ENCODE assay signal across 8 mouse cellular contexts in the genomic region with DNA sequence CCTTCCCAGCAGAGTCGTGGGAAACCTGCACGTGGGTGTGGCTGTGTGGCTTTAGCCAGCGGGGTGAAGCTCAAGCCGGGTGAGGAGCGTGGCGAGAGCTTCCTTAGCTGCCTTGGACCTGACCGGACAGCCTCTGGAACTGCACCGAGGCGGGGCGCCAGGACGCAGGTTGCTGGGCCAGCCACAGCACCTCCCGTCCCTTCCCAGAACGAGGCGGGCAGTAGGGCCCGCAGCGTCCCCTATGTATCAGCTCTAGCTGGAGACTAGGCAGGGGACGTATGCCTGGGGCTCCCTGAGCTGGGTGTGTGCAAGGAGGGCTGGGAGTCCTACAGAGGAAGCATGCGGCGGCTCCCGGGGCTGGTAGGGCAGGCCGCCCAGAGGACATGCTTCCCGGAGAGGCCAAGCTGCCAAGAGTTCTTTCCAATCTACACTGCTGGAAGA. TPM values are rescaled to one million over a fixed set of nuclear protein-coding genes. Genes with fewer than 3 reads are reported as not detected.
DNase-seq lines count a peak whose midpoint lies in the region; ATAC-seq and TF ChIP-seq lines count a peak whose summit lies in the region.

No protein-coding gene starts in this region.

- H3K4me3 ChIP-seq in embryonic facial prominence, embryonic 15.5 days (replicated peaks), result peak overlapping the region; percentile 61
- H3K4me3 ChIP-seq in heart, embryonic 13.5 days, result peak overlapping the region; percentile 72
- H3K4me3 ChIP-seq in kidney, embryonic 15.5 days (replicated peaks), result peak overlapping the region; percentile 61
- H3K4me3 ChIP-seq in lung, postnatal 0 days (ENCODE audit: low read depth, low read length), result peak overlapping the region; percentile 15; the same call in 1 of the 2 replicates

- 0 out of 2 replicates have a peak overlapping the region, but pooled peaks have one; percentile 7 for H3K27ac ChIP-seq in embryonic facial prominence, embryonic 15.5 days (replicated peaks)
- H3K27ac ChIP-seq in heart, embryonic 13.5 days (replicated peaks), result no peak overlapping the region
- peak overlapping the region; percentile 28 for H3K27ac ChIP-seq in kidney, embryonic 15.5 days
- no peak overlapping the region for H3K27ac ChIP-seq in lung, postnatal 0 days (ENCODE audit: low read length)

- H3K4me2 ChIP-seq in embryonic facial prominence, embryonic 15.5 days (replicated peaks), result peak overlapping the region; percentile 98
- peak overlapping the region; percentile 100 for H3K4me2 ChIP-seq in heart, embryonic 13.5 days
- H3K4me2 ChIP-seq in kidney, embryonic 15.5 days, result peak overlapping the region; percentile 98
- peak overlapping the region; percentile 97 for H3K4me2 ChIP-seq in lung, postnatal 0 days (replicated peaks; ENCODE audit: low read depth, low read length)

- H3K36me3 ChIP-seq in embryonic facial prominence, embryonic 15.5 days, result peaks cover 18% of the 10 kb centered on the region
- peaks cover 22% of the 10 kb centered on the region for H3K36me3 ChIP-seq in heart, embryonic 13.5 days
- H3K36me3 ChIP-seq in kidney, embryonic 15.5 days, result peaks cover 30% of the 10 kb centered on the region
- no peaks in the 10 kb centered on the region for H3K36me3 ChIP-seq in lung, postnatal 0 days (ENCODE audit: insufficient read depth, low read length)

- peaks cover 37% of the 10 kb centered on the region for H3K4me1 ChIP-seq in embryonic facial prominence, embryonic 15.5 days
- peaks cover 45% of the 10 kb centered on the region for H3K4me1 ChIP-seq in heart, embryonic 13.5 days
- peaks cover 41% of the 10 kb centered on the region for H3K4me1 ChIP-seq in kidney, embryonic 15.5 days
- peaks cover 20% of the 10 kb centered on the region for H3K4me1 ChIP-seq in lung, postnatal 0 days (ENCODE audit: insufficient read depth, low read depth, low read length)

- H3K9me3 ChIP-seq in embryonic facial prominence, embryonic 15.5 days (replicated peaks), result no peaks in the 10 kb centered on the region
- H3K9me3 ChIP-seq in heart, embryonic 13.5 days, result no peaks in the 10 kb centered on the region
- H3K9me3 ChIP-seq in kidney, embryonic 15.5 days (replicated peaks), result no peaks in the 10 kb centered on the region
- no peaks in the 10 kb centered on the region for H3K9me3 ChIP-seq in lung, postnatal 0 days (ENCODE audit: low read length)

- peaks cover 27% of the 10 kb centered on the region for H3K27me3 ChIP-seq in embryonic facial prominence, embryonic 15.5 days
- peaks cover 76% of the 10 kb centered on the region for H3K27me3 ChIP-seq in heart, embryonic 13.5 days (replicated peaks)
- H3K27me3 ChIP-seq in kidney, embryonic 15.5 days, result peaks cover 38% of the 10 kb centered on the region
- H3K27me3 ChIP-seq in lung, postnatal 0 days (replicated peaks; ENCODE audit: insufficient read depth, low read length), result peaks cover 4% of the 10 kb centered on the region; the same call in 1 of the 2 replicates

- under 1% methylated on average over 22 of the region's 22 CpGs for WGBS in embryonic facial prominence, embryonic 15.5 days
- WGBS in heart, embryonic 13.5 days, result under 1% methylated on average over 22 of the region's 22 CpGs
- WGBS in kidney, embryonic 15.5 days, result under 1% methylated on average over 22 of the region's 22 CpGs
- 2% methylated on average over 22 of the region's 22 CpGs for WGBS in lung, postnatal 0 days

- no peak for TF ChIP-seq EP300 in lung, postnatal 0 days (IDR thresholded peaks at IDR 0.05)

- peak; percentile 73 for DNase-seq in left cerebral cortex, postnatal 4 days
- no peak for DNase-seq in left cerebral cortex, adult 9 months (ENCODE audit: low spot score in 2 of 2)
- peak; percentile 71 for DNase-seq in lung, postnatal 0 days (ENCODE audit: low spot score)
- peak; percentile 43 for DNase-seq in ovary, postnatal 14 days (ENCODE audit: low spot score)
- DNase-seq in thymus, postnatal 10 days (ENCODE audit: low spot score in 2 of 2), result no peak

- TF ChIP-seq CTCF in lung, postnatal 0 days (IDR thresholded peaks at IDR 0.05), result peak; percentile 61

- intact Hi-C loops in left cerebral cortex, postnatal 4 days (cut with DNase I), result loop anchor here (5.0 kb wide), 1 partner anchor 155 kb away; no protein-coding TSS in a partner anchor

- ATAC-seq in embryonic facial prominence, embryonic 15.5 days (ENCODE audit: insufficient number of reproducible peaks, low FRiP score, low TSS enrichment, low read depth), result peak; percentile 41
- peak; percentile 32; the same call in 1 of the 2 replicates for ATAC-seq in heart, embryonic 13.5 days (ENCODE audit: extremely low read depth, insufficient number of reproducible peaks, low FRiP score, low TSS enrichment)
- peak; percentile 62 for ATAC-seq in kidney, embryonic 15.5 days (replicated peaks; ENCODE audit: low FRiP score)
- peak; percentile 69 for ATAC-seq in lung, postnatal 0 days

- peak overlapping the region; percentile 15 for H3K9ac ChIP-seq in embryonic facial prominence, embryonic 15.5 days
- peak overlapping the region; percentile 83 for H3K9ac ChIP-seq in heart, embryonic 13.5 days
- peak overlapping the region; percentile 70 for H3K9ac ChIP-seq in kidney, embryonic 15.5 days
- H3K9ac ChIP-seq in lung, postnatal 0 days (replicated peaks; ENCODE audit: low read depth), result 0 out of 2 replicates have a peak overlapping the region, but pooled peaks have one; percentile 29

RNA-seq across cellular contexts. Expression of gene Has3, which starts 1.9 kb away (rescaled TPM):
- 10 to 100 TPM; 16.7 to 17.7 TPM for total RNA-seq in left cerebral cortex, postnatal 4 days (2021)
- 1.3 TPM in 2 replicates for polyA plus RNA-seq in embryonic facial prominence, embryonic 15.5 days (2015; fragmentation: Nextera tagmentation; extraction: Ambion mirVana)
- polyA plus RNA-seq in heart, embryonic 13.5 days (2015; fragmentation: Nextera tagmentation; extraction: Ambion mirVana), result 0.04 and 0.18 TPM in 2 replicates
- 1.2 and 1.5 TPM in 2 replicates for polyA plus RNA-seq in kidney, embryonic 15.5 days (2015; fragmentation: Nextera tagmentation; extraction: Ambion mirVana)
- polyA plus RNA-seq in lung, postnatal 0 days (2015; fragmentation: Nextera tagmentation; extraction: Ambion mirVana), result 0.13 and 0.32 TPM in 2 replicates

RNA-seq across cellular contexts. Expression of gene Utp4, which starts 21.5 kb away (rescaled TPM):
- total RNA-seq in left cerebral cortex, postnatal 4 days (2021), result 10 to 100 TPM; 30.0 to 30.2 TPM
- 59.7 and 60.5 TPM in 2 replicates for polyA plus RNA-seq in embryonic facial prominence, embryonic 15.5 days (2015; fragmentation: Nextera tagmentation; extraction: Ambion mirVana)
- 43.6 and 47.1 TPM in 2 replicates for polyA plus RNA-seq in heart, embryonic 13.5 days (2015; fragmentation: Nextera tagmentation; extraction: Ambion mirVana)
- polyA plus RNA-seq in kidney, embryonic 15.5 days (2015; fragmentation: Nextera tagmentation; extraction: Ambion mirVana), result 85.8 and 86.4 TPM in 2 replicates
- 25.4 and 26.7 TPM in 2 replicates for polyA plus RNA-seq in lung, postnatal 0 days (2015; fragmentation: Nextera tagmentation; extraction: Ambion mirVana)

Comparison
In these comparisons a context has a peak if more than half of its experiments do, and no peak if none do; other contexts are left out.
1. DNase-seq: peak in left cerebral cortex, postnatal 4 days (single experiment), lung, postnatal 0 days (single experiment) and ovary, postnatal 14 days (single experiment); none in left cerebral cortex, adult 9 months (0 of 2) and thymus, postnatal 10 days (0 of 2).
2. H3K27ac ChIP-seq: peak in embryonic facial prominence, embryonic 15.5 days (single experiment) and kidney, embryonic 15.5 days (single experiment); none in heart, embryonic 13.5 days (single experiment) and lung, postnatal 0 days (single experiment).
3. H3K4me3 ChIP-seq: peak in every context shown above with its lines; median percentile 72 in heart, embryonic 13.5 days; 61 in embryonic facial prominence, embryonic 15.5 days; 61 in kidney, embryonic 15.5 days; 15 in lung, postnatal 0 days.
4. H3K9ac ChIP-seq: peak in every context shown above with its lines; median percentile 83 in heart, embryonic 13.5 days; 70 in kidney, embryonic 15.5 days; 29 in lung, postnatal 0 days; 15 in embryonic facial prominence, embryonic 15.5 days.
5. Peak in every context shown above with its lines, with median percentiles within 50 percentile points of each other: ATAC-seq and H3K4me2 ChIP-seq.